Mouse (Mus musculus) spleen, adult 2 months (tissue): Measurements from ENCODE around the gene Igfbp2.

Experiments used
- CTCF ChIP-seq: fragments of 200-500 bp; IDR thresholded peaks from 2 replicates; pipeline ENCODE4 v1.5.1; 2011; ENCODE audit warnings: mild to moderate bottlenecking, inconsistent platforms; ENCODE audit not compliant: insufficient read depth, insufficient read length, insufficient replicate concordance; ENCODE audit errors: extremely low read depth
- POLR2A ChIP-seq: fragments of 200-500 bp; IDR thresholded peaks from 2 replicates; pipeline ENCODE4 v1.6.1; 2011; ENCODE audit warnings: low read depth, low read length, inconsistent platforms

GRCm38 (mm10) chr1:72860502-72860901 lies 36.2 kb downstream of the Igfbp2 start:
- no peak for TF ChIP-seq CTCF
- TF ChIP-seq POLR2A = no peak
